Mouse (Mus musculus): ENCODE measurements around the gene Glt8d2. TPM values are rescaled to one million over a fixed set of nuclear protein-coding genes. Genes with fewer than 3 reads are reported as not detected.

Gene Glt8d2
- polyA plus RNA-seq, 1 experiment from 2014 or later, result 4.4 TPM

Other genes starting within 250 kb of the Glt8d2 start
- gene Gm1553, start 198.0 kb downstream of the Glt8d2 start, polyA plus RNA-seq (2016; fragmentation: Nextera tagmentation; extraction: Ambion mirVana), result not detected in 2 replicates
- gene 1190007I07Rik, start 67.4 kb downstream of the Glt8d2 start, polyA plus RNA-seq (2016; fragmentation: Nextera tagmentation; extraction: Ambion mirVana), result 42.3 and 45.2 TPM in 2 replicates
- 240 and 264 TPM in 2 replicates for gene Tdg, start 60.8 kb downstream of the Glt8d2 start, polyA plus RNA-seq (2016; fragmentation: Nextera tagmentation; extraction: Ambion mirVana)
- 18.1 and 27.4 TPM in 2 replicates for gene Hcfc2, start 5.5 kb upstream of the Glt8d2 start, polyA plus RNA-seq (2016; fragmentation: Nextera tagmentation; extraction: Ambion mirVana)
- gene Nfyb, start 73.5 kb upstream of the Glt8d2 start, polyA plus RNA-seq (2016; fragmentation: Nextera tagmentation; extraction: Ambion mirVana), result 56.8 and 64.1 TPM in 2 replicates
- gene Txnrd1, start 143.3 kb upstream of the Glt8d2 start, polyA plus RNA-seq (2016; fragmentation: Nextera tagmentation; extraction: Ambion mirVana), result 168 and 183 TPM in 2 replicates
- 0.56 and 0.63 TPM in 2 replicates for gene Eid3, start 176.0 kb upstream of the Glt8d2 start, polyA plus RNA-seq (2016; fragmentation: Nextera tagmentation; extraction: Ambion mirVana)

Measured in limb, embryonic 10.5 days (tissue).